Mouse (Mus musculus) heart, postnatal 4 days (tissue): ENCODE data around the gene Zdhhc17. TPM values are rescaled to one million over a fixed set of nuclear protein-coding genes. Genes with fewer than 3 reads are reported as not detected.

ENCODE experiments used
- DNase-seq: peaks from one replicate; pipeline ENCODE4 v3.0.0; 2021
- total RNA-seq, 2 experiments: library from RNA; stranded (reverse); gene quantifications; 2 replicates each; pipeline ENCODE4 v1.2.3; 2021

The Zdhhc17 gene
- total RNA-seq, 2 experiments from 2014 or later = 24.9 to 25.8 TPM

DNA sequence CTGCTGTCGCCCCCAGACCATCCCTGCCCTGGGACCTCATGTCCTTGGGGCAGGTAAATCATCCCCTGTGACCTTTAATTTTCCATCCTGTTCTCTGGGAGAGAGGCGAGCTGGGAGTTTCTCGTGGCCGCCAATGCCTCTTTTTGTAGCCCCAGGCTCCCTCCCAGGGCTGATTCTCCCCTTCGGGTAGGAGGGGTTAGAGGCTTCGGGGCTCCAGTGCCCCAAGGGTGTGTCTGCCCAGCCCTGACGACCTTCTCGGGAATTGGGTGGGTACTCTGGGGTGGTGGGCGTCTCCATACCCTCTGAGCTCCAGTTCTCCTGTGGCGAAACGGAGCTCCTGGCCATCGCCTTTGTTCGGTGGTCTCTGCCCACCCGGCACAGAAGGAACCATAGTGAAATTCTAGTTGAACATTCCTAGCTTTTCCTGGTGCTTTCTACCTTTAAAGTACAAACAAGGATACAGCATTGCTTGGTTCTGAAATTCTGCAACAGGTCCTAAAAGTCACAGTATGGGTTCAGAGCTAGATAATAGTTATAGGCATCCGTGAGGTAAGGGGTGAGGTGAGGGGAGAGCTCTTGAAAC lies 89.5 kb downstream of the Zdhhc17 start:
- DNase-seq = no peak

DNA sequence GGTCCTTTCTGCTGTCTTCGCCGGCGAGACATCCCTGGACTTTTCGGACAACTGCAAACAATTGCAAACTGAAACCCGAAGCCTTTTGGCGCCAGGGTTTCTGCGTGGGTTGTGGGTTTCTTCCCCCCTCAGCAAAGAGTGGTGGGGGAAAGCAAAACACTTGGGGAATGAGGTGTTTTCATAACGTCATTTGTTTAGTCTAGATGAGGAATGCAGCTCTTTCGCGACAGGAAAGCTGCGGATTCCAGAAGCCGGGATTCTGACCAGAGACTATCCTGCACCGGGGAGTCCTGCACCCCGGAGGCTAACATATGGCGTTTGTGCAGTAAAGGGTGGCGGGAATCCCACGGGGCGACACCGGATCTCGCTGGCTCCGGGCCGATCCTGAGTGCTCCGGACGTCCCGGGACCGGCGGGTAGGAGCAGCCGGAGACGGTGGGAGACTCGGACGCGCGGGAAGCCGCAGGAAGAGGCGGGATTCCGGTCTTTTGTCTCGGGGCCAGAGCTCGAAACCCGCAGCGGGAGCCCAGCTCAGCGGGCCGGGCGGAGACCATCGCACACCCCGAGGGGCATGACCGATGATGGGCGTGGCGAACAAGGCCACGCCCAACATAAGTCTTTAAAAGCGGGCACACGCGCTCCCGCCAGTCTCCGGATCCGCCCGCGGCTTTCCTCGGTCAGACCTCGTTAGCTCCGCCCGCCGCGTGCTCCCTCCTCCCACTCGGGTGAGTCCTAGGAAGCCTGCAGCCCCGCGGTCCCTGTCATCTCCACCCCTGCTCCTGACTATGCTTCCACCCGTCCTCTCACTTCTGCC lies 90.2 kb downstream of the Zdhhc17 start, which contains the start of gene Csrp2:
Gene Csrp2, plus strand, starts transcription at position 259 of the 813 bp plus-strand sequence.
- DNase-seq = peak; percentile 95

DNA sequence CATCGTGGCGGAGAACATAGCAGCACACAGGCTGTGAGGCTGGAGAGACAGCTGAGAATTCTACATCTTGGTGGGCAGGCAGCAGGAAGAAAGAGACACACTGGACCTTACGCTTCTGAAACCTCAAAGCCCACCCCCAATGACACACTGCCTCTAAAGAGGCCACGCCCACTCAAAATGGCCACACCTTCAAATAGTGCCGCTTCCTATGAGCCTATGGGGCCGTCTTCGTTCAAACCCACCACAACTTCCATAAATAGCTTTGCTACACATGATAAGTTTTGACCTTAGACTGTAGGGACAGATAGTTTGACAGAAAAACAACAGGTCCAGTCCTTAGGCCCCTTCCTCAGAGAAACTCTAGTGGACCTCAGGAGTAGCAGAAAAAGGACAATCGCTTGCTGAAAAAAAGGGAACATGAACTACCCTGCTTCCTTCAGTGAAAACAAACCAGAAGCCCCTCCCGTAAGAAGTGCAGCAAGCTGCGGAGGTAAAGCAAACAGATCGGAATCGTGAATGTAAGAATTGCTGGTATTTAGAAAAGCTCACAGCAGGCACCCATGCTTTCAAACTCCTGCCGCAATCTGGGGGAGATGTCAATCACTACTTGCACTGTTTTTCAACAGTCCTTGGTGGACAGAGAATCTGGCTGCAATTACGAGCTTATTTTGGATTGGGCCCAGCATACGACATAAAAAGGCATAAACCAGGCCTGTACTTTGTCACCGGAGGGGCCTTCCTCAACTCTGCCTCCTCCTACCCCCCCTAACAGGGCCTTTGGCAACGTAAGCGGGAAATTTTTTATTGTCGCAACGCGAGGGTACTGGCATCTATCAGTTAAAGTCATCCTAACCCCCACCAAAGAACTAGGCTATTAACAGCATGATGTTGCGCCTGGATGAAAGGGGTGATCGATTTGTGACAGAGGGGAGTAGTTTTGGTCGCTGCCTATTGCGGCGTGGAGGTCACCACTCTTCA lies 91.2 kb downstream of the Zdhhc17 start:
- peak; percentile 53 for DNase-seq

DNA sequence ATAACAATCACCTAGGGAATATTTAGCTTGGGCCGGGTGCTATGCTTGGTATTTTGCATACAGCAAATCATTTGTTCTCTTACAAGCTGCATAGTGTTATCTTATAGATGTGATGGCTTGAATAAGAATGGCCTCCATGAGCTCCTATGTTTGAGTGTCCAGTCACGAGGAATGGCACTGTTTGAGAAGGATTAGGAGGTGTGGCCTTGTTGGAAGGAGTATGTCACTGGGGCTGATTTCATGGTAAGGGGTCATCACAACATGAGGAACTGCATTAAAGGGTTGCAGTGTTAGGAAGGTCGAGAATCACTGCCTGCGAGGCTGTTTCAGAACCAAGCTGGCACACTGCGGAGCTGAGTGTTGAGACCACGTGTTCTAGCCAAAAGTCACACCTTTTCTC lies 92.4 kb downstream of the Zdhhc17 start:
- no peak for DNase-seq

DNA sequence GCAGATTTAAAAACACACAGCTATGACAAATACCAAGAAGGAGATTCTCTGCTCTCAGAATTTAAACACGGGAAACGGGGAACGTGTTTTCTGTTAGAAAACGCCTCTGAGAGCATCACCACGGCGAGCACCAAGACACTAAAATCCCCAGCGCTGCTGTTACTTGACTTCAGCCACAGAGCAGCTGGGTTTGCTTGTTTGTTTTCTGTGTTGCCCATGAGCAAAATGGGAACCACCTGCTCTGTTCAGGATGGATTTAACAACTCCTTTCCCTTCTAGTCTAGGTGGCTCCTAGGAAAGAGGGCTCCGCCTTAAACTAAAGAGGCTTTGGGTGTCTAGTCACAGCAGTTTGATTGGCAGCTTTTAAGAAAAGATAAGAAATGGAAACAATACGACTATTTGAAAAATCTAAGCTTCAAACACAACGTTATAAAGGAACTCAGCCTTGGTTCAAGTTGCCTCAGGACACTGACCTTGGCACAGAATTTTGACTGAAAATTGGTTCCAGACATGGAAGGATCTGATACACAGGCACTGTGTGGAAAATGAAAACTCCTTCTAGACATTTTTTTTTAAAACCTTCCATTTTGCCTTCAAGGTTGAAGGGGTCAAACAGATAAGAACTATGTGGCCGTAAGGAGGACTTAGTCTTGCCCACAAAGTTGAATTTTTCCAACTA lies 93.1 kb downstream of the Zdhhc17 start:
- DNase-seq = no peak

DNA sequence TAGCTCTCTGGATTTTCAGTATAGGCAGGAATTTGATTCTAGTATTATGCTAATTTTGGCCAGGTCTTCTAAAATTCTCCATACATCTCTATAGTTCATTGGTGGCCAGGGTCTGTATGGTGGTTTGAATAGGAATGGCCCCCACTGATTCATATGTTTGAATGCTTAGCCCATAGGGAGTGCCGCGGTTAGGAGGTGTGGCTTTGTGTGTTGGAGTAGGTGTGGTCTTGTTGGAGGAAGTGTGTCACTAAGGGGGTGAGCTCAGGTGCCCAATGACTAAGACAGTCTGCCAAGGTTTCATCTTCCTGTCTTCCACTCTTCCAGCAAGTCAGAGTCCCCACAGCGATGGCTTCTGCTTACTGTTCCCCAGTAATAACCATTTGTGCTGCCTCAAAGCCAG lies 106.1 kb downstream of the Zdhhc17 start:
- no peak for DNase-seq

DNA sequence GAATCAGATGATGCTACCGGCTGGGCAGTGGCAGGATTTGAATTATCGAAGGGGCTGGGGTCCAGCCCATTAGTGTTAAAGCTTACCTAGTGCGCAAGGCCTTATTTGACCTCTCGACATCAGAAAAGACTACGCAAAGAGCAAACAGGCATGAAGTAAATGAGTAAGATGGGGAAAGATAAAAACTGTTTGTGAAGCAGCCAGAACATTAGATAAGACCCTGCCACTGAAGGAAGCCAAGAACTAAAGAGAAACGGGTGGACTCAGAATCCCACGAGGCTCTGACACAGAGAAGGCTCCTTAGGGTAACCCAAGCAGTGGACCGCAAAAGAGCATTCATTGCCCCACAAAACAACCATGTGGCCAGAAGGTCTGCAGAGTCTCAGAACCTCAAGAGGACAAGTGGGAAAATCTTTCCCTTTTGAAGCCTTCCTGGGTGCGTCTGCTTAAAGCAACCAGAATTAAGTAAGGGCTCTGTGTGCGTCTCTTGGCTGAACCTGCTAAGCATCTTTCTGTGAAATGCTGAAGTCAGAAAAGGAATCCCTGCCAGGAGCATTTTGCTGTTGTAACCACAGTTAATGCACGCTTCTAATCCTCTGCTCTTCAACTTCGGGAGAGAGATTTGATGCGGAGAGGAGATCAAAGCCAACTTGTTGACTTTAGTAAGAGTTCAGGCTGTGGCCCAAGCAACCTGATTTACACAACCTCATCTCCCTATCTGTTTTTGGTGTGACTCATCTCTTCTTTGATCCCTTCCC lies 110.0 kb downstream of the Zdhhc17 start:
- DNase-seq = no peak

Other genes starting within 250 kb of the Zdhhc17 start
- gene Csrp2, start 90.4 kb downstream of the Zdhhc17 start, total RNA-seq = 100 to 1,000 TPM; 267 to 274 TPM
- 10 to 100 TPM; 91.8 to 97.5 TPM for gene Osbpl8, start 154.6 kb upstream of the Zdhhc17 start, total RNA-seq